Mouse (Mus musculus) liver, embryonic 14.5 days (tissue): ENCODE measurements around the gene Gm49373. TPM values are rescaled to one million over a fixed set of nuclear protein-coding genes. Genes with fewer than 3 reads are reported as not detected.

Experiments
- ATAC-seq: fragments of 200-750 bp; cut with Nextera tagmentation; 2 replicates; pipeline ENCODE4 v1.8.0; 2017; ENCODE audit warnings: moderate number of reproducible peaks, mild to moderate bottlenecking, moderate library complexity; ENCODE audit not compliant: insufficient read depth
- DNase-seq, 3 experiments: peaks; one replicate each; pipeline ENCODE4 v3.0.0-alpha.2; 2012 to 2013; ENCODE audit warnings: low read depth in 3 of 3, low spot score in 3 of 3
- H3K27ac ChIP-seq: fragments of 300-500 bp; sonication (generic); 2 replicates; pipeline ENCODE4 v1.5.1; 2014; ENCODE audit warnings: moderate library complexity, mild to moderate bottlenecking, control low read depth, inconsistent platforms
- H3K27me3 ChIP-seq: fragments of 300-500 bp; sonication (generic); 2 replicates; pipeline ENCODE4 v1.6.1; 2014; ENCODE audit warnings: mild to moderate bottlenecking, low read length, moderate library complexity; ENCODE audit not compliant: control insufficient read depth, insufficient read depth
- H3K36me3 ChIP-seq: fragments of 300-500 bp; sonication (generic); replicated peaks from 2 replicates; pipeline ENCODE4 v1.6.1; 2014; ENCODE audit warnings: low read depth; ENCODE audit not compliant: control insufficient read depth, insufficient read depth
- H3K4me1 ChIP-seq, 2 experiments: fragments of 200-500 bp in 1 of 2; fragments of 300-500 bp in 1 of 2; sonication (generic) in 1 of 2; replicated peaks; 2 replicates each; pipeline ENCODE4 v1.6.1; 2012 to 2014; ENCODE audit warnings: antibody characterized with exemption in 1 of 2, inconsistent platforms in 1 of 2, low read length in 1 of 2; ENCODE audit not compliant: control insufficient read depth in 2 of 2, insufficient read depth in 2 of 2
- H3K4me2 ChIP-seq: fragments of 300-500 bp; sonication (generic); 2 replicates; pipeline ENCODE4 v1.6.1; 2014; ENCODE audit warnings: low read depth, mild to moderate bottlenecking, control low read depth, moderate library complexity
- H3K4me3 ChIP-seq, 2 experiments: fragments of 200-500 bp in 1 of 2; fragments of 300-500 bp in 1 of 2; sonication (generic) in 1 of 2; 2 replicates each; pipeline ENCODE4 v1.5.1; 2012 to 2014; ENCODE audit warnings: low read depth in 2 of 2, low read length in 2 of 2, mild to moderate bottlenecking in 2 of 2, control low read depth in 1 of 2, inconsistent platforms in 1 of 2, moderate library complexity in 1 of 2; ENCODE audit not compliant: insufficient read depth in 1 of 2
- H3K9ac ChIP-seq: fragments of 300-500 bp; sonication (generic); replicated peaks from 2 replicates; pipeline ENCODE4 v1.6.1; 2014; ENCODE audit warnings: mild to moderate bottlenecking, control low read depth, moderate library complexity
- H3K9me3 ChIP-seq: fragments of 300-500 bp; sonication (generic); 2 replicates; pipeline ENCODE4 v1.6.1; 2016; ENCODE audit warnings: low read length, mixed read lengths; ENCODE audit not compliant: control insufficient read depth
- CTCF ChIP-seq: IDR thresholded peaks from 2 replicates; pipeline ENCODE4 v1.5.1; 2016; ENCODE audit warnings: antibody characterized with exemption, low read depth, control low read depth
- EP300 ChIP-seq: IDR thresholded peaks from 2 replicates; pipeline ENCODE4 v1.6.1; 2016; ENCODE audit warnings: antibody characterized with exemption, low read depth
- WGBS: fragments of 180-500 bp; shearing (Covaris S2); extraction: QIAGEN DNeasy Blood & Tissue Kit; methylation state at CpG from one replicate; pipeline ENCODE4 v1.1.7; 2014; ENCODE audit not compliant: insufficient replicate concordance; 5-methylcytosine and 5-hydroxymethylcytosine counted together
- polyA plus RNA-seq, 2 experiments: library from polyadenylated mRNA; depleted of rRNA in 1 of 2; stranded (reverse) in 1 of 2; unstranded in 1 of 2; fragments of >200 nt; fragmentation: Nextera tagmentation in 1 of 2; extraction: Ambion mirVana in 1 of 2; gene quantifications; 2 replicates each; pipeline versions ENCODE4 v1.2.1 to v1.2.3; 2012 to 2014

Gm49373 gene
- polyA plus RNA-seq, 2 experiments: 0.46 to 0.94 TPM

DNA sequence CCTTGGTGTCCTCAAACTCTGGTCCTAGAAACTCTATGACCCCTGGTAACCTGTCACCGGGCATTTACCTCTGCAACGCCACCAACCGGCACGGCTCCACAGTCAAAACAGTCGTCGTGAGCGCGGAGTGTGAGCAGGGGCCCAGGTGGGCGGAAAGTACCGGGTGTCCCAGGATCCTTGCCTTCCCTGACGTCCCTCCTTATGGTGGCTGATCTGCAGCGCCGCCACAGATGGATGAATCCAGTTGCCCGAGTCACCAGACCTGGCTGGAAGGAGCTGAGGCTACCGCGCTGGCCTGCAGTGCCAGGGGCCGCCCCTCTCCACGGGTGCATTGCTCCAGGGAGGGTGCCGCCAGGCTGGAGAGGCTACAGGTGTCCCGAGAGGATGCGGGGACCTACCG, 36.2 kb downstream of the Gm49373 start:
- no peak for TF ChIP-seq CTCF
- TF ChIP-seq EP300: no peak
- peaks cover 25 to 26% of the 10 kb centered on the region in 2 experiments for H3K4me1 ChIP-seq
- H3K9ac ChIP-seq: no peak overlapping the region
- H3K4me2 ChIP-seq: no peak overlapping the region
- ATAC-seq (no peak), DNase-seq (no peak)
- 6% methylated on average over 22 of the region's 22 CpGs for WGBS
- H3K4me3 ChIP-seq: no peak overlapping the region
- no peak overlapping the region for H3K27ac ChIP-seq
- no peaks in the 10 kb centered on the region for H3K9me3 ChIP-seq
- H3K27me3 ChIP-seq: peaks cover 70% of the 10 kb centered on the region
- no peaks in the 10 kb centered on the region for H3K36me3 ChIP-seq

DNA sequence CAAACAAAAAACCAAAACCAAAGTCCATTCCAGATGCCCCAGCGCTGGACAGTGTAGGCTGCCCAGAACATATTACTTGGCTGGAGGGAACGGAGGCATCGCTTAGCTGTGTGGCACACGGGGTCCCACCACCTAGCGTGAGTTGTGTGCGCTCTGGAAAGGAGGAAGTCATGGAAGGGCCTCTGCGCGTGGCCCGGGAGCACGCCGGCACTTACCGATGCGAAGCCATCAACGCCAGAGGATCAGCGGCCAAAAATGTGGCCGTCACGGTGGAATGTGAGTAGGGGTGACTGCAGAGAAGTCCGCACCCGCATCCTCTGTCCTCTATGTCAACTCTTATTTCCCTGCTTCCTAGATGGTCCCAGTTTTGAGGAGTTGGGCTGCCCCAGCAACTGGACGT, 36.7 kb downstream of the Gm49373 start:
- H3K9me3 ChIP-seq: no peaks in the 10 kb centered on the region
- WGBS: 7% methylated on average over 20 of the region's 20 CpGs
- DNase-seq: no peak
- no peak for TF ChIP-seq CTCF
- no peak for TF ChIP-seq EP300
- H3K4me3 ChIP-seq: no peak overlapping the region
- no peak for ATAC-seq
- no peak overlapping the region for H3K27ac ChIP-seq
- no peak overlapping the region for H3K4me2 ChIP-seq
- no peaks in the 10 kb centered on the region for H3K36me3 ChIP-seq
- H3K4me1 ChIP-seq: peaks cover 26 to 30% of the 10 kb centered on the region in 2 experiments
- H3K9ac ChIP-seq: no peak overlapping the region
- peaks cover 70% of the 10 kb centered on the region for H3K27me3 ChIP-seq

DNA sequence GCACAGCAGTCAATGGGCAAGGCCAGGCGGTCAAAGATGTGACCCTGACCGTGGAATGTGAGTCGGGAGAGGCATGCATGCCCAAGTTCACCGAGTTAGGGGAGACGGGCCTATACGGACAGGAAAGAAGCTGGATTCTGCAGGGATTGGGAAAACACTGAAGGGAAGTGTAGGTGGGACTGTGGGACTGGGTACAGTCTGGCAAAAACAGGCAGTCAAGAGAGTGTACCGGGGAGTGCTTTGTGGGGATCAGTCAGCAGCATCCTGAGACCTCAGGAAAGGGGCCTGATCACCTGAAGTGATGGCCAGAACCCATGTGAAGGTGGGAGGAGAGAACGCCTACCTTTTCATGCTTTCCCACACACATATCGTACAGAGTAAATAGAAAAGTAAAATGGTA, 37.3 kb downstream of the Gm49373 start:
- TF ChIP-seq CTCF (no peak), EP300 (no peak)
- WGBS: 41% methylated on average over 9 of the region's 9 CpGs
- Histone ChIP-seq H3K9ac (no peak overlapping the region), H3K4me1 (peaks cover 28 to 30% of the 10 kb centered on the region in 2 experiments), H3K4me2 (no peak overlapping the region), H3K9me3 (no peaks in the 10 kb centered on the region), H3K27ac (no peak overlapping the region), H3K4me3 (no peak overlapping the region), H3K36me3 (no peaks in the 10 kb centered on the region), H3K27me3 (peaks cover 70% of the 10 kb centered on the region)
- DNase-seq (no peak), ATAC-seq (no peak)

DNA sequence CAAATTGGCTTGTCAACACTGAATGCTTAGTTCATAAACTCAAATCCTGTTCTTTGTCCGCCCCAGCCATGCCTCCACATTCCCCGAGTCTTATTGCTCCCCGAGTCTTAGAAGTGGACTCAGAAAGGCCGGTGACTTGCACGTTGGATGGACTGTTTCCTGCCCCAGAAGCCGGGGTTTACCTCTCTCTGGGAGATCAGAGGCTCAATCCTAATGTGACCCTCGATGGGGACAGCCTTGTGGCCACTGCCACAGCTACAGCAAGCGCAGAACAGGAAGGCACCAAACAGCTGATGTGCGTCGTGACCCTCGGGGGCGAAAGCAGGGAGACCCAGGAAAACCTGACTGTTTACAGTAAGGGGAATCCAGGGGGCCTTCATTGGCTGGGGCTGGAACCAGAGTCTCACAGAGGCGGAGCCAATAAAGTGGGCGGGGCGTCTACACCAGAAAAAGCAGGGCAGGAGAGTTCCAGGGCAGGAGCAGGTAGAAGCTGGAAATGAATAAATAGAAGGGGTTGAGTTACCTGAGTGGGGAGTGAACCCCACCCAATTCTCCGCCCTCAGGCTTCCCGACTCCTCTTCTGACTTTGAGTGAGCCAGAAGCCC, 38.3 kb downstream of the Gm49373 start:
- no peak for TF ChIP-seq CTCF
- TF ChIP-seq EP300: no peak

DNA sequence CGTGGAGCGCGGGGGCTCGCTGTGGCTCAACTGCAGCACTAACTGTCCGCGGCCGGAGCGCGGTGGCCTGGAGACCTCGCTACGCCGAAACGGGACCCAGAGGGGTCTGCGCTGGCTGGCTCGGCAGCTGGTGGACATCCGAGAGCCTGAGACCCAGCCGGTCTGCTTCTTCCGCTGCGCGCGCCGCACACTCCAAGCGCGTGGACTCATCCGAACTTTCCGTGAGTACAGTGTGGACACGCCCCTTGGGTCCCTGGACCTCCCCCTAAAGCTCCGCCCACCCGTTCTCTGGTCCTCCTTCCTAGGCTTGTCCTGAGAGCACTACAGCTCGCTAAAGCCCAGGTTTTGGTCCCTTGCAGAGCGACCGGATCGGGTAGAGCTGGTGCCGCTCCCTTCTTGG, 39.8 kb downstream of the Gm49373 start:
- H3K4me1 ChIP-seq: peaks cover 23 to 26% of the 10 kb centered on the region in 2 experiments
- DNase-seq (peak; percentile 79 to 87 (median 80)), ATAC-seq (peak; percentile 25)
- peak overlapping the region; percentile 100 for H3K4me2 ChIP-seq
- peak overlapping the region; percentile 49 to 67 for H3K4me3 ChIP-seq
- peak overlapping the region; percentile 50 for H3K9ac ChIP-seq
- H3K27me3 ChIP-seq: peaks cover 62% of the 10 kb centered on the region
- H3K36me3 ChIP-seq: no peaks in the 10 kb centered on the region
- no peak overlapping the region for H3K27ac ChIP-seq
- H3K9me3 ChIP-seq: no peaks in the 10 kb centered on the region
- no peak for TF ChIP-seq EP300
- no peak for TF ChIP-seq CTCF
- WGBS: under 1% methylated on average over 34 of the region's 34 CpGs

More for the DNA sequence above, 38.3 kb downstream of the Gm49373 start:
- Histone ChIP-seq H3K4me3 (no peak overlapping the region), H3K4me1 (peaks cover 18 to 22% of the 10 kb centered on the region in 2 experiments), H3K27me3 (peaks cover 70% of the 10 kb centered on the region), H3K36me3 (no peaks in the 10 kb centered on the region), H3K9ac (no peak overlapping the region), H3K9me3 (no peaks in the 10 kb centered on the region), H3K27ac (no peak overlapping the region), H3K4me2 (no peak overlapping the region)
- DNase-seq (no peak), ATAC-seq (no peak)
- 5% methylated on average over 17 of the region's 17 CpGs for WGBS
